Mouse (Mus musculus): ENCODE data around the gene Baz2b. TPM values are rescaled to one million over a fixed set of nuclear protein-coding genes. Genes with fewer than 3 reads are reported as not detected.
A peak's percentile ranks its signal among the peaks of the same experiment; 100 is the strongest.

Gene Baz2b
- polyA plus RNA-seq (2014; fragmentation: Nextera tagmentation; extraction: Ambion mirVana), result 85.5 and 86.9 TPM in 2 replicates

- under 1% methylated on average over 95 of the region's 109 CpGs for WGBS
- peak; percentile 96 for DNase-seq
- H3K4me2 ChIP-seq (ENCODE audit: low read length), result peak within 1 kb of the TSS; percentile 74
- ATAC-seq (ENCODE audit: low FRiP score, low TSS enrichment), result peak; percentile 92
- H3K4me3 ChIP-seq (replicated peaks; ENCODE audit: low read depth, low read length), result peak within 1 kb of the TSS; percentile 85
- H3K4me1 ChIP-seq (ENCODE audit: control insufficient read depth, insufficient read depth, low read length), result peaks cover 31% of the 10 kb centered on the region
- peaks cover 4% of the 10 kb centered on the region; the same call in 1 of the 2 replicates for H3K27me3 ChIP-seq (ENCODE audit: control insufficient read depth, insufficient read depth, low read length)
- peak within 1 kb of the TSS; percentile 95 for H3K9ac ChIP-seq (replicated peaks; ENCODE audit: low read length)
- peak within 1 kb of the TSS; percentile 97 for H3K27ac ChIP-seq (replicated peaks; ENCODE audit: low read depth, low read length)
- H3K9me3 ChIP-seq (ENCODE audit: control insufficient read depth, low read length), result no peaks in the 10 kb centered on the region
- peaks cover 9% of the 10 kb centered on the region for H3K36me3 ChIP-seq (ENCODE audit: control insufficient read depth, insufficient read depth, low read length)
These were observed at the start of gene Baz2b, which contains the start of gene March7 for GRCm38 (mm10) chr2:60209703-60210651. TSS of gene Baz2b (minus strand) at chr2:60209839. TSS of gene March7 (plus strand) at chr2:60209887.

GRCm38 (mm10) chr2:60259186-60259585, 49.5 kb upstream of the Baz2b start:
- WGBS, result 96% methylated on average over 5 of the region's 5 CpGs
- Histone ChIP-seq H3K4me3 (replicated peaks; ENCODE audit: low read depth, low read length) (no peak overlapping the region), H3K27ac (replicated peaks; ENCODE audit: low read depth, low read length) (no peak overlapping the region), H3K9me3 (ENCODE audit: control insufficient read depth, low read length) (no peaks in the 10 kb centered on the region; the same call in 1 of the 2 replicates), H3K36me3 (ENCODE audit: control insufficient read depth, insufficient read depth, low read length) (no peaks in the 10 kb centered on the region), H3K27me3 (ENCODE audit: control insufficient read depth, insufficient read depth, low read length) (no peaks in the 10 kb centered on the region), H3K9ac (replicated peaks; ENCODE audit: low read length) (no peak overlapping the region), H3K4me2 (ENCODE audit: low read length) (no peak overlapping the region), H3K4me1 (ENCODE audit: control insufficient read depth, insufficient read depth, low read length) (no peaks in the 10 kb centered on the region)
- DNase-seq (no peak), ATAC-seq (ENCODE audit: low FRiP score, low TSS enrichment) (no peak)

- Histone ChIP-seq H3K36me3 (ENCODE audit: control insufficient read depth, insufficient read depth, low read length) (no peaks in the 10 kb centered on the region), H3K9ac (replicated peaks; ENCODE audit: low read length) (no peak overlapping the region), H3K4me3 (replicated peaks; ENCODE audit: low read depth, low read length) (no peak overlapping the region), H3K27me3 (ENCODE audit: control insufficient read depth, insufficient read depth, low read length) (no peaks in the 10 kb centered on the region), H3K27ac (replicated peaks; ENCODE audit: low read depth, low read length) (no peak overlapping the region), H3K4me1 (ENCODE audit: control insufficient read depth, insufficient read depth, low read length) (no peaks in the 10 kb centered on the region), H3K4me2 (ENCODE audit: low read length) (no peak overlapping the region), H3K9me3 (ENCODE audit: control insufficient read depth, low read length) (no peaks in the 10 kb centered on the region; the same call in 1 of the 2 replicates)
- no peak for DNase-seq
- ATAC-seq (ENCODE audit: low FRiP score, low TSS enrichment), result no peak
- WGBS, result 89% methylated on average over 2 of the region's 2 CpGs
These were observed 47.1 kb upstream of the Baz2b start for GRCm38 (mm10) chr2:60256751-60257150.

- no peaks in the 10 kb centered on the region; the same call in 1 of the 2 replicates for H3K9me3 ChIP-seq (ENCODE audit: control insufficient read depth, low read length)
- H3K36me3 ChIP-seq (ENCODE audit: control insufficient read depth, insufficient read depth, low read length), result peaks cover 20% of the 10 kb centered on the region; the same call in 1 of the 2 replicates
- ATAC-seq (ENCODE audit: low FRiP score, low TSS enrichment) (no peak), DNase-seq (no peak)
- no peak overlapping the region for H3K9ac ChIP-seq (replicated peaks; ENCODE audit: low read length)
- no peak overlapping the region for H3K4me3 ChIP-seq (replicated peaks; ENCODE audit: low read depth, low read length)
- H3K4me1 ChIP-seq (ENCODE audit: control insufficient read depth, insufficient read depth, low read length), result no peaks in the 10 kb centered on the region
- H3K27ac ChIP-seq (replicated peaks; ENCODE audit: low read depth, low read length), result no peak overlapping the region
- no peaks in the 10 kb centered on the region for H3K27me3 ChIP-seq (ENCODE audit: control insufficient read depth, insufficient read depth, low read length)
- no peak overlapping the region for H3K4me2 ChIP-seq (ENCODE audit: low read length)
These were observed 43.9 kb upstream of the Baz2b start for GRCm38 (mm10) chr2:60253506-60253905.

GRCm38 (mm10) chr2:60252782-60253181, 43.1 kb upstream of the Baz2b start:
- 83% methylated on average over 4 of the region's 4 CpGs for WGBS
- DNase-seq, result no peak
- Histone ChIP-seq H3K27ac (replicated peaks; ENCODE audit: low read depth, low read length) (no peak overlapping the region), H3K4me1 (ENCODE audit: control insufficient read depth, insufficient read depth, low read length) (no peaks in the 10 kb centered on the region), H3K27me3 (ENCODE audit: control insufficient read depth, insufficient read depth, low read length) (no peaks in the 10 kb centered on the region), H3K4me2 (ENCODE audit: low read length) (no peak overlapping the region), H3K9me3 (ENCODE audit: control insufficient read depth, low read length) (no peaks in the 10 kb centered on the region; the same call in 1 of the 2 replicates), H3K36me3 (ENCODE audit: control insufficient read depth, insufficient read depth, low read length) (peaks cover 20% of the 10 kb centered on the region; the same call in 1 of the 2 replicates), H3K9ac (replicated peaks; ENCODE audit: low read length) (no peak overlapping the region), H3K4me3 (replicated peaks; ENCODE audit: low read depth, low read length) (no peak overlapping the region)
- ATAC-seq (ENCODE audit: low FRiP score, low TSS enrichment), result no peak

GRCm38 (mm10) chr2:60234506-60234905, 24.9 kb upstream of the Baz2b start:
- WGBS, result 77% methylated on average over 7 of the region's 7 CpGs

GRCm38 (mm10) chr2:60233147-60233546, 23.5 kb upstream of the Baz2b start:
- no peak for DNase-seq
- no peaks in the 10 kb centered on the region for H3K9me3 ChIP-seq (ENCODE audit: control insufficient read depth, low read length)
- no peak overlapping the region for H3K9ac ChIP-seq (replicated peaks; ENCODE audit: low read length)
- 72% methylated on average over 2 of the region's 2 CpGs for WGBS
- H3K27ac ChIP-seq (replicated peaks; ENCODE audit: low read depth, low read length), result no peak overlapping the region
- no peaks in the 10 kb centered on the region for H3K4me1 ChIP-seq (ENCODE audit: control insufficient read depth, insufficient read depth, low read length)
- H3K27me3 ChIP-seq (ENCODE audit: control insufficient read depth, insufficient read depth, low read length), result no peaks in the 10 kb centered on the region
- ATAC-seq (ENCODE audit: low FRiP score, low TSS enrichment), result no peak
- no peak overlapping the region for H3K4me2 ChIP-seq (ENCODE audit: low read length)
- no peak overlapping the region for H3K4me3 ChIP-seq (replicated peaks; ENCODE audit: low read depth, low read length)
- H3K36me3 ChIP-seq (ENCODE audit: control insufficient read depth, insufficient read depth, low read length), result peaks cover 75% of the 10 kb centered on the region

More at GRCm38 (mm10) chr2:60234506-60234905, 24.9 kb upstream of the Baz2b start:
- H3K4me1 ChIP-seq (ENCODE audit: control insufficient read depth, insufficient read depth, low read length), result no peaks in the 10 kb centered on the region
- H3K36me3 ChIP-seq (ENCODE audit: control insufficient read depth, insufficient read depth, low read length), result peaks cover 83% of the 10 kb centered on the region
- H3K27ac ChIP-seq (replicated peaks; ENCODE audit: low read depth, low read length), result no peak overlapping the region
- no peak for DNase-seq
- no peak overlapping the region for H3K9ac ChIP-seq (replicated peaks; ENCODE audit: low read length)
- no peak overlapping the region for H3K4me2 ChIP-seq (ENCODE audit: low read length)
- H3K27me3 ChIP-seq (ENCODE audit: control insufficient read depth, insufficient read depth, low read length), result no peaks in the 10 kb centered on the region
- no peak for ATAC-seq (ENCODE audit: low FRiP score, low TSS enrichment)
- H3K9me3 ChIP-seq (ENCODE audit: control insufficient read depth, low read length), result no peaks in the 10 kb centered on the region
- H3K4me3 ChIP-seq (replicated peaks; ENCODE audit: low read depth, low read length), result no peak overlapping the region

GRCm38 (mm10) chr2:60230361-60230760, 20.7 kb upstream of the Baz2b start:
- no peak overlapping the region for H3K27ac ChIP-seq (replicated peaks; ENCODE audit: low read depth, low read length)
- no peaks in the 10 kb centered on the region for H3K4me1 ChIP-seq (ENCODE audit: control insufficient read depth, insufficient read depth, low read length)
- ATAC-seq (ENCODE audit: low FRiP score, low TSS enrichment) (no peak), DNase-seq (no peak)
- H3K9me3 ChIP-seq (ENCODE audit: control insufficient read depth, low read length), result no peaks in the 10 kb centered on the region
- 97% methylated on average over 2 of the region's 2 CpGs for WGBS
- H3K36me3 ChIP-seq (ENCODE audit: control insufficient read depth, insufficient read depth, low read length), result peaks cover 50% of the 10 kb centered on the region
- H3K27me3 ChIP-seq (ENCODE audit: control insufficient read depth, insufficient read depth, low read length), result no peaks in the 10 kb centered on the region
- H3K9ac ChIP-seq (replicated peaks; ENCODE audit: low read length), result no peak overlapping the region
- H3K4me3 ChIP-seq (replicated peaks; ENCODE audit: low read depth, low read length), result no peak overlapping the region
- H3K4me2 ChIP-seq (ENCODE audit: low read length), result no peak overlapping the region

All from midbrain, embryonic 14.5 days (tissue).